Mouse (Mus musculus): ENCODE measurements around the gene Cit. TPM values are rescaled to one million over a fixed set of nuclear protein-coding genes. Genes with fewer than 3 reads are reported as not detected.

Cit gene
- polyA plus RNA-seq, 1 experiment = 19.0 TPM

DNA sequence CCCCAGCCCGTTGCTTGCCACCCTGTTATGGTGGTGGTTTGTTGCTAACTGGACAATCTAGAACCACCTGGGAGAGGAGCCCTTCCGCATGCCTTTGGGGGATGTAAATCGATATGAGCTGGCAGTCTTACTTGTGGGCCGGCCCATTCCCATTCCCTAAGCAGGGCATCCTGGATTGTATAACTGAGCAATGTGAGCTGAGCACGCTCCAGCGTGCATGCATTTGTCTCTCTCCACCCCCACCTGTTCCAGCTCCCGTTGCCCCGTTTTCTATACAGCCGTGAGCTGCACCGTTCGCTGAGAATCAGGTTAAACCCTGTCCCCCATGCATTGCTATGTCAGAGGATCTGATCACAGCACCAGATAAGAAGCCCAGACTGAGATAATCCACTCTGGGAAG, 146.6 kb downstream of the Cit start:
- H3K27ac ChIP-seq (ENCODE audit: control insufficient read depth, insufficient read depth, low read depth, low read length) = no peak overlapping the region
- H3K36me3 ChIP-seq (ENCODE audit: control insufficient read depth, insufficient read depth, low read length) = peaks cover 1% of the 10 kb centered on the region
- H3K4me3 ChIP-seq (ENCODE audit: control insufficient read depth, low read depth, low read length) = no peak overlapping the region
- TF ChIP-seq CTCF (IDR thresholded peaks at IDR 0.05; ENCODE audit: control insufficient read depth, insufficient read depth, insufficient replicate concordance, low read depth, low read length) (no peak), POLR2A (IDR thresholded peaks at IDR 0.05; ENCODE audit: control insufficient read depth, low read depth, low read length) (no peak)
- peaks cover 5% of the 10 kb centered on the region for H3K4me1 ChIP-seq (ENCODE audit: control insufficient read depth, insufficient read depth, low read length)
- H3K27me3 ChIP-seq (ENCODE audit: control insufficient read depth, insufficient read depth, low read length) = no peaks in the 10 kb centered on the region

DNA sequence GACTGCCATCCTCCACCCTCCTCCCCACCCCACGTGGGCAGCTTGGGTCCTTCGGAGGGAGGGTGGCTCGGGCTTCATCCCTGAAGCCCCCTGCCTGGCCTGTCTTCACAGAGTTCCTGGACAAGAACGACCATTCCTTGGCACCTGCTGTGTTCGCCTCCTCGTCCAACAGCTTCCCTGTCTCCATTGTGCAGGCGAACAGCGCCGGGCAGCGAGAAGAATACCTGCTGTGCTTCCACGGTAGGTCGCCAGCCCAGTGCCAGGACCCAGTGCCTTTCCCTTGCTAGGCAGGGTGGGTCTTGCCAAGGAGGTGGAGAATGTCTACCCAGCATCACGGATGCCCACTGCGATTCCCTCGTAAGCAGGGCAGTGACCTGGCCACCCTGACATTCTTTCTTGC, 149.0 kb downstream of the Cit start:
- Histone ChIP-seq H3K27me3 (ENCODE audit: control insufficient read depth, insufficient read depth, low read length) (no peaks in the 10 kb centered on the region), H3K36me3 (ENCODE audit: control insufficient read depth, insufficient read depth, low read length) (peaks cover under 1% of the 10 kb centered on the region), H3K27ac (ENCODE audit: control insufficient read depth, insufficient read depth, low read depth, low read length) (no peak overlapping the region), H3K4me1 (ENCODE audit: control insufficient read depth, insufficient read depth, low read length) (peaks cover 5% of the 10 kb centered on the region), H3K4me3 (ENCODE audit: control insufficient read depth, low read depth, low read length) (no peak overlapping the region)
- no peak for TF ChIP-seq CTCF (IDR thresholded peaks at IDR 0.05; ENCODE audit: control insufficient read depth, insufficient read depth, insufficient replicate concordance, low read depth, low read length)
- no peak for TF ChIP-seq POLR2A (IDR thresholded peaks at IDR 0.05; ENCODE audit: control insufficient read depth, low read depth, low read length)

DNA sequence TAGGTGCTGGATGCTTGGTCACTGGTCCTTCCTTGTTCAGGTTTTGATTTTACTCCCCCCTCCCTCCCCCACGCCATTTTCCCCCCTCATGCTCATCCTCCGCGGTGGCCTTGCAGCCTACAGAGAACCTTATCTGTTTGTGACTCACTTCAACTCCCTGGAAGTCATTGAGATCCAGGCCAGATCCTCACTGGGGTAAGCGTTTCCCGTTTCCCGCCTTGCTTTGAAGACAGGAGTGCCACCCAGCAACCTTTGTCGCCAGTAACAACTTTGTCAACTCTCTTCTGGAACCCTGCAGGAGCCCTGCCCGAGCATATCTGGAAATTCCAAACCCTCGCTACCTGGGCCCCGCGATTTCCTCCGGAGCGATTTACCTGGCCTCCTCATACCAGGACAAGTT, 152.3 kb downstream of the Cit start:
- Histone ChIP-seq H3K4me3 (ENCODE audit: control insufficient read depth, low read depth, low read length) (no peak overlapping the region), H3K27me3 (ENCODE audit: control insufficient read depth, insufficient read depth, low read length) (no peaks in the 10 kb centered on the region), H3K4me1 (ENCODE audit: control insufficient read depth, insufficient read depth, low read length) (peaks cover 5% of the 10 kb centered on the region), H3K36me3 (ENCODE audit: control insufficient read depth, insufficient read depth, low read length) (no peaks in the 10 kb centered on the region; the same call in none of the 2 replicates), H3K27ac (ENCODE audit: control insufficient read depth, insufficient read depth, low read depth, low read length) (no peak overlapping the region)
- TF ChIP-seq CTCF (IDR thresholded peaks at IDR 0.05; ENCODE audit: control insufficient read depth, insufficient read depth, insufficient replicate concordance, low read depth, low read length) (no peak), POLR2A (IDR thresholded peaks at IDR 0.05; ENCODE audit: control insufficient read depth, low read depth, low read length) (no peak)

DNA sequence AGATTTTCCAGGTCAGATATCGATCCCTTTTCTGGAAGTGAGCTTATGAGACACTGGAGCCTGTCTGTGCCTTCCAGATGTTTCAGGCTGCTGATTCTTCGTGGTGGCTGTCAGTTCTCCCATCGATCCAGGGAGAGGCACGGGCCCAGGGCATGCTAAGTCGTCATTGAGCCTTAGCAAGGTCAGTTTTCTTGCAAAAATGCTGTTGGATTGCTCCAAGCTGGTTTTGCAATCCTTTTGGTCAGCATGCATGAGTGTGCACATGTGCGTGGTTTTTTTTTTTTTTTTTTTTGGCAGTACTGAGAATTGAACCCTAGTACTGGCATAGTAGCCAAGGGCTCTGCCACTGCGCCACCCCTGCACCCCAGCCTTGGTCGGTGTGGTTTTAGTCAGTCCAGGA, 158.1 kb downstream of the Cit start:
- H3K4me3 ChIP-seq (ENCODE audit: control insufficient read depth, low read depth, low read length) = no peak overlapping the region
- no peak overlapping the region for H3K27ac ChIP-seq (ENCODE audit: control insufficient read depth, insufficient read depth, low read depth, low read length)
- H3K36me3 ChIP-seq (ENCODE audit: control insufficient read depth, insufficient read depth, low read length) = no peaks in the 10 kb centered on the region; the same call in 1 of the 2 replicates
- peaks cover 4% of the 10 kb centered on the region for H3K4me1 ChIP-seq (ENCODE audit: control insufficient read depth, insufficient read depth, low read length)
- no peak for TF ChIP-seq POLR2A (IDR thresholded peaks at IDR 0.05; ENCODE audit: control insufficient read depth, low read depth, low read length)
- TF ChIP-seq CTCF (IDR thresholded peaks at IDR 0.05; ENCODE audit: control insufficient read depth, insufficient read depth, insufficient replicate concordance, low read depth, low read length) = no peak
- H3K27me3 ChIP-seq (ENCODE audit: control insufficient read depth, insufficient read depth, low read length) = no peaks in the 10 kb centered on the region

DNA sequence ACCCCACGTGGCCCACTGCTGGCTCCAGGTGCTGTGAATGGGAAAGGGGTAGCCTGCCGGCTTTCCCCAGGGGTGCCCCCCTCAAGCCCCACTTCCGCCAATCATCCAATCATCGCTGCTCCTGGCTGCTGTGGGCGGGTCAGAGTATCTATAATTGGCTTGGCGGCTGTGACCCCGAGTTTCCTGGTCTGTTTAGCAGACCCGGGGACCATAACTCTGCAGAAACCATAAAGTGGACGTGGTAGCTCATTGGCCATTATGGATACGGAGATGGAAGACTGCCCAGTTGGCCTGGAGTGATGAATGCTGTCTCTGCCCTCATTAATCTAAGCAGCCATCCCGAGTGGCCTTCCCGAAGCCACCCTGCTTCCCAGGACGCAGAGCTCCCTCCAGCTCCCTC, 158.7 kb downstream of the Cit start:
- H3K36me3 ChIP-seq (ENCODE audit: control insufficient read depth, insufficient read depth, low read length) = no peaks in the 10 kb centered on the region; the same call in 1 of the 2 replicates

DNA sequence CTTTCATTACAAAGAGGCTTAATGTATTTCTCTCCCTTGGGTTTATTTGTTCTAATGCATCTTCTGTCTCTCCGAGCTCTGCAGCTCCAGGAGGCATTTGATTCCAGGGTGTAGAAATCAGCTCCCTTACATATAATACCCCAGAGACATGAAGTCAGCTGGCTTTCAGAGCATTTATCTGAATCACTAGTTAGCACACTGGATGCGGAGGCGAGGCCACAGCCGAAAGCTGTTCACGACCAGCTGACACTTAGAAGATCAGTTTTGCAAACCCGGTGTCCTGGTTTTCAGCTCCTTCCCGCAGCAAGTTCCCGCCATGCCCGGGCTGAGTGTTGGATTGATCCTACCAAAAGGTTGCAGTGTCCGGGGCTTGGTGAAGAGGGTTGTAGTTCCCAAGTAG, 159.2 kb downstream of the Cit start:
- H3K36me3 ChIP-seq (ENCODE audit: control insufficient read depth, insufficient read depth, low read length) = no peaks in the 10 kb centered on the region; the same call in 1 of the 2 replicates
- TF ChIP-seq CTCF (IDR thresholded peaks at IDR 0.05; ENCODE audit: control insufficient read depth, insufficient read depth, insufficient replicate concordance, low read depth, low read length) = no peak
- H3K27me3 ChIP-seq (ENCODE audit: control insufficient read depth, insufficient read depth, low read length) = no peaks in the 10 kb centered on the region
- H3K4me1 ChIP-seq (ENCODE audit: control insufficient read depth, insufficient read depth, low read length) = peaks cover 4% of the 10 kb centered on the region
- H3K27ac ChIP-seq (ENCODE audit: control insufficient read depth, insufficient read depth, low read depth, low read length) = no peak overlapping the region
- no peak overlapping the region for H3K4me3 ChIP-seq (ENCODE audit: control insufficient read depth, low read depth, low read length)

More for the DNA sequence above, 158.7 kb downstream of the Cit start:
- Histone ChIP-seq H3K27ac (ENCODE audit: control insufficient read depth, insufficient read depth, low read depth, low read length) (no peak overlapping the region), H3K27me3 (ENCODE audit: control insufficient read depth, insufficient read depth, low read length) (no peaks in the 10 kb centered on the region), H3K4me1 (ENCODE audit: control insufficient read depth, insufficient read depth, low read length) (peaks cover 4% of the 10 kb centered on the region), H3K4me3 (ENCODE audit: control insufficient read depth, low read depth, low read length) (no peak overlapping the region)
- TF ChIP-seq POLR2A (IDR thresholded peaks at IDR 0.05; ENCODE audit: control insufficient read depth, low read depth, low read length) (no peak), CTCF (IDR thresholded peaks at IDR 0.05; ENCODE audit: control insufficient read depth, insufficient read depth, insufficient replicate concordance, low read depth, low read length) (no peak)

DNA sequence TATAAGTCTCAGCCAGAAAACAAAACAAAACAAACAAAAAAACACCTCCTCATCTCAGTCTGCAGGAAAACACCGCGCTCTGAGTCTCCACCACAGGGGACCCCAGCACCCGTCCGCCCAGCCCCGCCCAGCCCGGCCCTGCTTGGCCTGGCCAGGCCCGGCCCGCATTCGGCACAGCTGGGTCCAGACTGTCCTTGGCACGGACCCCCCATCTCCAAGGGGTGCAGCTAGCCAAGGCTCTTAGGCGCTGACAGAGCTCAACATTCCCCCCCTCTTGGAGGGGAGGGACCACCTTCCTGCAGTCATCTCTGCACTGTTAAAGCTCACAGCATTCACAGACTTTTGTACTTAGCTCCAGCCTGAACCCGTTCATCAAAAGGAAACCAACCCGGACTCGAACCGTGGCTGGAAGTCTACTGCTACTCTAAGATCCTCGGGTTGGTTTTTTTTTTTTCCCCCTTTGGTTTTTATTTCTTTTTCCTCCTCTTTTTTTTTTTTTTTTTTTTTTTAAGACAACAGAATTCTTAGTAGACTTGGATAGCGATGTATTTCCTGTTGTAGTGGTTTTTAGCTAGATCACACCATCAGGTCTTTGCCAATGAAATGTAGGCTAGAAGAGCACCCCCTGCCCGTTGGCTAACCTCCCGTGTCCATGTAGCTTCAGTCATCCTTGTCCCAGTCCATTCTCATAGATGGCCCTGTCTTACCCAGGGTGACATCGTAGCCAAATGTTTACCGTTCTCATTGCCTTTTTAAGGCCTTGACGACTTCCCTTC, 161.4 kb downstream of the Cit start:
- H3K4me3 ChIP-seq (ENCODE audit: control insufficient read depth, low read depth, low read length) = no peak overlapping the region
- no peaks in the 10 kb centered on the region for H3K27me3 ChIP-seq (ENCODE audit: control insufficient read depth, insufficient read depth, low read length)
- TF ChIP-seq POLR2A (IDR thresholded peaks at IDR 0.05; ENCODE audit: control insufficient read depth, low read depth, low read length) (no peak), CTCF (IDR thresholded peaks at IDR 0.05; ENCODE audit: control insufficient read depth, insufficient read depth, insufficient replicate concordance, low read depth, low read length) (no peak)
- no peak overlapping the region for H3K27ac ChIP-seq (ENCODE audit: control insufficient read depth, insufficient read depth, low read depth, low read length)
- H3K36me3 ChIP-seq (ENCODE audit: control insufficient read depth, insufficient read depth, low read length) = no peaks in the 10 kb centered on the region; the same call in 1 of the 2 replicates
- peaks cover 4% of the 10 kb centered on the region for H3K4me1 ChIP-seq (ENCODE audit: control insufficient read depth, insufficient read depth, low read length)

Measured in testis, adult 2 months (tissue).